Mouse (Mus musculus) fibroblast of lung, adult 2 months (primary cell): ENCODE results near the gene Map9.
A peak's percentile ranks its signal among the peaks of the same experiment; 100 is the strongest.
"Not testable (repeated sequence)": the region's sequence is repeated elsewhere in the genome, so short reads cannot be mapped to it uniquely, and the experiment has no call there.

Experiments
- DNase-seq: peaks from one replicate; pipeline ENCODE4 v3.0.0-alpha.2; 2011; ENCODE audit warnings: low read depth

The Map9 gene

GRCm38 (mm10) chr3:82357797-82358524, at the start of gene Map9:
TSS of gene Map9 (plus strand) at chr3:82358044.
- DNase-seq: peak; percentile 96

- DNase-seq: no peak
Measured at GRCm38 (mm10) chr3:82315728-82316127, 42.1 kb upstream of the Map9 start.

GRCm38 (mm10) chr3:82326736-82327135, 31.1 kb upstream of the Map9 start:
- not testable (repeated sequence) for DNase-seq

GRCm38 (mm10) chr3:82332067-82332466, 25.8 kb upstream of the Map9 start:
- no peak for DNase-seq

- no peak for DNase-seq
Measured at GRCm38 (mm10) chr3:82332536-82332935, 25.3 kb upstream of the Map9 start.

GRCm38 (mm10) chr3:82333128-82333969, 24.5 kb upstream of the Map9 start:
- no peak for DNase-seq

- no peak for DNase-seq
Measured at GRCm38 (mm10) chr3:82340111-82340510, 17.7 kb upstream of the Map9 start.

GRCm38 (mm10) chr3:82348277-82348860, 9.5 kb upstream of the Map9 start:
- DNase-seq: no peak

- DNase-seq: no peak
Measured at GRCm38 (mm10) chr3:82350321-82350720, 7.5 kb upstream of the Map9 start.

- DNase-seq: no peak
Measured at GRCm38 (mm10) chr3:82357340-82357739, 504 bp upstream of the Map9 start.

GRCm38 (mm10) chr3:82359036-82359435, 1.2 kb downstream of the Map9 start:
- no peak for DNase-seq

- no peak for DNase-seq
Measured at GRCm38 (mm10) chr3:82362452-82362851, 4.6 kb downstream of the Map9 start.

GRCm38 (mm10) chr3:82364505-82364904, 6.7 kb downstream of the Map9 start:
- DNase-seq: no peak

- DNase-seq: no peak
Measured at GRCm38 (mm10) chr3:82364988-82365387, 7.1 kb downstream of the Map9 start.

GRCm38 (mm10) chr3:82369063-82369860, 11.4 kb downstream of the Map9 start:
- DNase-seq: no peak

GRCm38 (mm10) chr3:82370439-82371011, 12.7 kb downstream of the Map9 start:
- no peak for DNase-seq

- DNase-seq: no peak
Measured at GRCm38 (mm10) chr3:82376965-82377364, 19.1 kb downstream of the Map9 start.

- DNase-seq: no peak
Measured at GRCm38 (mm10) chr3:82382325-82382724, 24.5 kb downstream of the Map9 start.

GRCm38 (mm10) chr3:82385091-82385490, 27.2 kb downstream of the Map9 start:
- DNase-seq: no peak

- DNase-seq: no peak
Measured at GRCm38 (mm10) chr3:82405830-82406229, 48.0 kb downstream of the Map9 start.

- DNase-seq: no peak
Measured at GRCm38 (mm10) chr3:82406336-82406735, 48.5 kb downstream of the Map9 start.

GRCm38 (mm10) chr3:82407432-82407831, 49.6 kb downstream of the Map9 start:
- DNase-seq: no peak
